Mouse (Mus musculus) MEL (cell line): ENCODE measurements around the gene Olfr656. TPM values are rescaled to one million over a fixed set of nuclear protein-coding genes. Genes with fewer than 3 reads are reported as not detected.

Source experiments
- DNase-seq: peaks from one replicate; pipeline ENCODE4 v3.0.0; 2011; ENCODE audit warnings: low read depth, low spot score
- H3K27ac ChIP-seq: 2 replicates; pipeline ENCODE4 v1.5.1; 2012; ENCODE audit warnings: low read depth, mild to moderate bottlenecking, control low read depth, low read length, moderate library complexity; ENCODE audit not compliant: control insufficient read depth
- H3K27me3 ChIP-seq, 2 experiments: fragments of 150-350 bp in 1 of 2; sonication (generic) in 1 of 2; 2 replicates each; pipeline ENCODE4 v1.6.1; 2012; ENCODE audit warnings: low read length in 2 of 2, mild to moderate bottlenecking in 2 of 2, improper control_type of control experiment in 1 of 2, moderate library complexity in 1 of 2; ENCODE audit not compliant: insufficient read depth in 2 of 2, control insufficient read depth in 1 of 2
- H3K36me3 ChIP-seq, 2 experiments: 2 replicates each; pipeline ENCODE4 v1.6.1; 2012 to 2014; ENCODE audit warnings: low read length in 2 of 2, improper control_type of control experiment in 1 of 2, inconsistent platforms in 1 of 2, mild to moderate bottlenecking in 1 of 2; ENCODE audit not compliant: insufficient read depth in 2 of 2, control insufficient read depth in 1 of 2
- H3K4me1 ChIP-seq, 2 experiments: fragments of 150-350 bp in 1 of 2; sonication (generic) in 1 of 2; 2 replicates each; pipeline ENCODE4 v1.6.1; 2012; ENCODE audit warnings: low read length in 2 of 2, improper control_type of control experiment in 1 of 2, mild to moderate bottlenecking in 1 of 2; ENCODE audit not compliant: insufficient read depth in 2 of 2, control insufficient read depth in 1 of 2
- H3K4me3 ChIP-seq, 2 experiments: fragments of 150-350 bp in 1 of 2; sonication (generic) in 1 of 2; 2 replicates each; pipeline ENCODE4 v1.5.1; 2012; ENCODE audit warnings: low read depth in 2 of 2, low read length in 2 of 2, mild to moderate bottlenecking in 2 of 2, moderate library complexity in 2 of 2, control low read depth in 1 of 2, improper control_type of control experiment in 1 of 2; ENCODE audit not compliant: control insufficient read depth in 1 of 2, insufficient read depth in 1 of 2
- H3K79me2 ChIP-seq: 2 replicates; pipeline ENCODE4 v1.6.1; 2012; ENCODE audit warnings: mild to moderate bottlenecking, low read length, moderate library complexity; ENCODE audit not compliant: control insufficient read depth, poor library complexity, insufficient read depth
- H3K9ac ChIP-seq: 2 replicates; pipeline ENCODE4 v1.6.1; 2012; ENCODE audit warnings: low read depth, mild to moderate bottlenecking, control low read depth, low read length, moderate library complexity; ENCODE audit not compliant: control insufficient read depth, poor library complexity, severe bottlenecking
- H3K9me3 ChIP-seq: fragments of 150-350 bp; sonication (generic); replicated peaks from 2 replicates; pipeline ENCODE4 v1.6.1; 2012; ENCODE audit warnings: mild to moderate bottlenecking, low read length, improper control_type of control experiment, moderate library complexity; ENCODE audit not compliant: insufficient read depth
- BHLHE40 ChIP-seq: IDR thresholded peaks from 2 replicates; pipeline ENCODE4 v1.6.1; 2012; ENCODE audit warnings: low read depth, mild to moderate bottlenecking, inconsistent platforms, low read length, improper control_type of control experiment, borderline replicate concordance
- CHD2 ChIP-seq: IDR thresholded peaks from 2 replicates; pipeline ENCODE4 v1.6.1; 2011; ENCODE audit warnings: low read length, improper control_type of control experiment
- CTCF ChIP-seq, 3 experiments: IDR thresholded peaks in 2 of 3; conservative IDR thresholded peaks in 1 of 3; 2 replicates each; pipeline ENCODE4 v1.5.1; 2011 to 2012; ENCODE audit warnings: low read length in 3 of 3, low read depth in 2 of 3, mild to moderate bottlenecking in 2 of 3, improper control_type of control experiment in 1 of 3, inconsistent platforms in 1 of 3, mixed read lengths in 1 of 3, moderate library complexity in 1 of 3; ENCODE audit not compliant: control insufficient read depth in 1 of 3, insufficient read depth in 1 of 3, poor library complexity in 1 of 3, severe bottlenecking in 1 of 3
- E2F4 ChIP-seq: IDR thresholded peaks from 2 replicates; pipeline ENCODE4 v1.6.1; 2011; ENCODE audit warnings: low read depth, low read length, improper control_type of control experiment, borderline replicate concordance
- ELF1 ChIP-seq: IDR thresholded peaks from 2 replicates; pipeline ENCODE4 v1.6.1; 2014; ENCODE audit warnings: low read depth, mild to moderate bottlenecking, inconsistent platforms, low read length, improper control_type of control experiment, moderate library complexity
- EP300 ChIP-seq, 2 experiments: IDR thresholded peaks; 2 replicates each; pipeline ENCODE4 v1.6.1; 2011; ENCODE audit warnings: improper control_type of control experiment in 2 of 2, low read length in 2 of 2, low read depth in 1 of 2, mild to moderate bottlenecking in 1 of 2
- GABPA ChIP-seq: IDR thresholded peaks from 2 replicates; pipeline ENCODE4 v1.6.1; 2012; ENCODE audit warnings: low read depth, mild to moderate bottlenecking, inconsistent platforms, low read length, improper control_type of control experiment, moderate library complexity
- GATA1 ChIP-seq: IDR thresholded peaks from 2 replicates; pipeline ENCODE4 v1.6.1; 2011; ENCODE audit warnings: low read depth, low read length, improper control_type of control experiment
- MAFK ChIP-seq: IDR thresholded peaks from 2 replicates; pipeline ENCODE4 v1.6.1; 2011; ENCODE audit warnings: low read depth, mild to moderate bottlenecking, low read length, improper control_type of control experiment, borderline replicate concordance
- MAX ChIP-seq: IDR thresholded peaks from 2 replicates; pipeline ENCODE4 v1.6.1; 2011; ENCODE audit warnings: low read length, improper control_type of control experiment
- MXI1 ChIP-seq: IDR thresholded peaks from 2 replicates; pipeline ENCODE4 v1.6.1; 2011; ENCODE audit warnings: mild to moderate bottlenecking, low read depth, low read length, improper control_type of control experiment
- MYC ChIP-seq: IDR thresholded peaks from 2 replicates; pipeline ENCODE4 v1.6.1; 2011; ENCODE audit warnings: low read depth, mild to moderate bottlenecking, low read length, improper control_type of control experiment, moderate library complexity
- NELFE ChIP-seq: IDR thresholded peaks from 2 replicates; pipeline ENCODE4 v1.6.1; 2011; ENCODE audit warnings: low read depth, low read length, improper control_type of control experiment
- POLR2A ChIP-seq, 2 experiments: IDR thresholded peaks; 2 replicates each; pipeline ENCODE4 v1.6.1; 2011 to 2012; ENCODE audit warnings: low read length in 2 of 2, mild to moderate bottlenecking in 2 of 2, control low read depth in 1 of 2, improper control_type of control experiment in 1 of 2, low read depth in 1 of 2, moderate library complexity in 1 of 2; ENCODE audit not compliant: control insufficient read depth in 1 of 2, insufficient read depth in 1 of 2, poor library complexity in 1 of 2
- POLR2AphosphoS5 ChIP-seq: IDR thresholded peaks from 2 replicates; pipeline ENCODE4 v1.6.1; 2012; ENCODE audit warnings: low read depth, borderline replicate concordance, mild to moderate bottlenecking, inconsistent platforms, low read length, moderate library complexity, mixed read lengths
- RCOR1 ChIP-seq: IDR thresholded peaks from 2 replicates; pipeline ENCODE4 v1.6.1; 2012; ENCODE audit warnings: low read depth, mild to moderate bottlenecking, inconsistent platforms, low read length, improper control_type of control experiment
- SMC3 ChIP-seq: IDR thresholded peaks from 2 replicates; pipeline ENCODE4 v1.6.1; 2011; ENCODE audit warnings: low read depth, low read length, improper control_type of control experiment
- TAL1 ChIP-seq: IDR thresholded peaks from 2 replicates; pipeline ENCODE4 v1.6.1; 2012; ENCODE audit warnings: mild to moderate bottlenecking, inconsistent platforms, low read length, moderate library complexity, mixed read lengths
- UBTF ChIP-seq: IDR thresholded peaks from 2 replicates; pipeline ENCODE4 v1.6.1; 2012; ENCODE audit warnings: low read depth, mild to moderate bottlenecking, inconsistent platforms, low read length, improper control_type of control experiment, moderate library complexity, borderline replicate concordance; ENCODE audit not compliant: insufficient read depth
- USF1 ChIP-seq: IDR thresholded peaks from 2 replicates; pipeline ENCODE4 v1.6.1; 2014; ENCODE audit warnings: low read depth, mild to moderate bottlenecking, inconsistent platforms, low read length, improper control_type of control experiment, moderate library complexity
- ZC3H11A ChIP-seq: IDR thresholded peaks from 2 replicates; pipeline ENCODE4 v1.6.1; 2012; ENCODE audit warnings: low read depth, mild to moderate bottlenecking, inconsistent platforms, low read length, improper control_type of control experiment
- ZKSCAN1 ChIP-seq: IDR thresholded peaks from 2 replicates; pipeline ENCODE4 v1.6.1; 2012; ENCODE audit warnings: low read depth, mild to moderate bottlenecking, inconsistent platforms, low read length, improper control_type of control experiment, moderate library complexity
- ZNF384 ChIP-seq: IDR thresholded peaks from 2 replicates; pipeline ENCODE4 v1.6.1; 2012; ENCODE audit warnings: low read depth, mild to moderate bottlenecking, inconsistent platforms, low read length, improper control_type of control experiment
- polyA plus RNA-seq, 2 experiments: library from polyadenylated mRNA; stranded (reverse) in 1 of 2; unstranded in 1 of 2; fragments of >175 nt in 1 of 2; fragments of >200 nt in 1 of 2; gene quantifications; 2 replicates each; pipeline versions ENCODE4 v1.2.1 to v1.2.4; 2012; ENCODE audit warnings: low replicate concordance in 2 of 2, low read depth in 1 of 2; ENCODE audit not compliant: insufficient read length in 2 of 2, insufficient read depth in 1 of 2, missing spikeins in 1 of 2
- total RNA-seq: library from RNA; depleted of rRNA; stranded (reverse); fragments of 300-350 nt; gene quantifications from 2 replicates; pipeline ENCODE4 v1.2.3, GENCODE M21; 2012

The Olfr656 gene
- total and polyA plus RNA-seq, 3 experiments: not detected

- no peak for DNase-seq
- H3K4me1 ChIP-seq: no peaks in the 10 kb centered on the region
- H3K9me3 ChIP-seq: no peaks in the 10 kb centered on the region
- no peak overlapping the region for H3K9ac ChIP-seq
- H3K27me3 ChIP-seq: no peaks in the 10 kb centered on the region
- no peak overlapping the region for H3K4me3 ChIP-seq
- no peaks in the 10 kb centered on the region for H3K36me3 ChIP-seq
- H3K27ac ChIP-seq: no peak overlapping the region
- TF ChIP-seq SMC3: no peak
- TF ChIP-seq CTCF (IDR thresholded peaks at IDR 0.05 in 2 of 3, conservative IDR thresholded peaks at IDR 0.05 in 1 of 3; ENCODE audit: control insufficient read depth in 1 of 3, insufficient read depth in 1 of 3, low read depth in 2 of 3, low read length in 3 of 3, poor library complexity in 1 of 3, severe bottlenecking in 1 of 3): no peak
- no peak for TF ChIP-seq POLR2AphosphoS5
- TF ChIP-seq ZKSCAN1: no peak
- no peak for TF ChIP-seq MYC
- TF ChIP-seq TAL1: no peak
- no peak for TF ChIP-seq UBTF
- no peak for TF ChIP-seq RCOR1
- TF ChIP-seq ELF1: no peak
- H3K79me2 ChIP-seq: no peaks in the 10 kb centered on the region
Measured at GRCm38 (mm10) chr7:104580846-104581245, 32.9 kb upstream of the Olfr656 start.

GRCm38 (mm10) chr7:104581429-104581828 is 32.3 kb upstream of the Olfr656 start:
- TF ChIP-seq CHD2: no peak
- no peak for TF ChIP-seq GABPA
- TF ChIP-seq GATA1: no peak
- TF ChIP-seq, all 39 proteins: peak for 0
- H3K9me3 ChIP-seq: no peaks in the 10 kb centered on the region

GRCm38 (mm10) chr7:104586725-104587124 is 27.0 kb upstream of the Olfr656 start, which contains the start of gene Olfr654:
TSS of gene Olfr654 (plus strand) at chr7:104587025.
- no peaks in the 10 kb centered on the region for H3K79me2 ChIP-seq
- H3K27me3 ChIP-seq: no peaks in the 10 kb centered on the region
- H3K4me3 ChIP-seq: no peak within 1 kb of the TSS
- H3K9me3 ChIP-seq: no peaks in the 10 kb centered on the region
- H3K27ac ChIP-seq: no peak within 1 kb of the TSS
- H3K36me3 ChIP-seq: no peaks in the 10 kb centered on the region
- H3K4me1 ChIP-seq: no peaks in the 10 kb centered on the region
- no peak for DNase-seq
- TF ChIP-seq ZC3H11A (no peak), SMC3 (no peak), EP300 (IDR thresholded peaks at IDR 0.05; ENCODE audit: low read depth in 1 of 2, low read length in 2 of 2) (no peak), POLR2A (IDR thresholded peaks at IDR 0.05; ENCODE audit: control insufficient read depth in 1 of 2, insufficient read depth in 1 of 2, low read depth in 1 of 2, low read length in 2 of 2, poor library complexity in 1 of 2) (no peak), ZNF384 (no peak), MXI1 (no peak), MAFK (no peak), RCOR1 (no peak), NELFE (no peak), E2F4 (no peak), CHD2 (no peak), USF1 (no peak), BHLHE40 (no peak), MAX (no peak)
- no peak within 1 kb of the TSS for H3K9ac ChIP-seq

More at GRCm38 (mm10) chr7:104581429-104581828, 32.3 kb upstream of the Olfr656 start:
- Histone ChIP-seq H3K79me2 (no peaks in the 10 kb centered on the region), H3K4me1 (no peaks in the 10 kb centered on the region), H3K9ac (no peak overlapping the region), H3K27ac (no peak overlapping the region), H3K36me3 (no peaks in the 10 kb centered on the region), H3K4me3 (no peak overlapping the region), H3K27me3 (no peaks in the 10 kb centered on the region)
- DNase-seq: no peak
